Mouse (Mus musculus) ES-Bruce4 (cell line): ENCODE results near the gene Fam243. TPM values are rescaled to one million over a fixed set of nuclear protein-coding genes. Genes with fewer than 3 reads are reported as not detected.
A peak's percentile ranks its signal among the peaks of the same experiment; 100 is the strongest.

Source experiments
- H3K27ac ChIP-seq: 2 replicates; pipeline ENCODE4 v1.5.1; 2012; ENCODE audit warnings: low read length, inconsistent platforms; ENCODE audit not compliant: insufficient read depth
- H3K27me3 ChIP-seq: 2 replicates; pipeline ENCODE4 v1.6.1; 2012; ENCODE audit warnings: mild to moderate bottlenecking, low read length, inconsistent platforms; ENCODE audit not compliant: control insufficient read depth, poor library complexity, insufficient read depth, severe bottlenecking
- H3K36me3 ChIP-seq: 2 replicates; pipeline ENCODE4 v1.6.1; 2012; ENCODE audit warnings: inconsistent platforms, mild to moderate bottlenecking, low read length, moderate library complexity; ENCODE audit not compliant: control insufficient read depth, poor library complexity, insufficient read depth, severe bottlenecking
- H3K4me1 ChIP-seq: one replicate; pipeline ENCODE4 v1.8.1; 2011; ENCODE audit warnings: low read length; ENCODE audit not compliant: control insufficient read depth, insufficient read depth
- H3K4me3 ChIP-seq: 2 replicates; pipeline ENCODE4 v1.5.1; 2011; ENCODE audit warnings: low read depth, mild to moderate bottlenecking, low read length
- H3K9ac ChIP-seq: 2 replicates; pipeline ENCODE4 v1.6.1; 2012; ENCODE audit warnings: low read depth, mild to moderate bottlenecking, inconsistent platforms; ENCODE audit not compliant: poor library complexity, severe bottlenecking
- H3K9me3 ChIP-seq: replicated peaks from 2 replicates; pipeline ENCODE4 v1.6.1; 2012; ENCODE audit warnings: mild to moderate bottlenecking, low read length, inconsistent platforms; ENCODE audit not compliant: control insufficient read depth, poor library complexity, insufficient read depth, severe bottlenecking
- CTCF ChIP-seq: IDR thresholded peaks from one replicate; pipeline ENCODE4 v1.8.1; 2011; ENCODE audit warnings: low read depth, low read length
- EP300 ChIP-seq: IDR thresholded peaks from 2 replicates; pipeline ENCODE4 v1.6.1; 2011; ENCODE audit warnings: low read depth, low read length; ENCODE audit not compliant: insufficient read depth
- POLR2A ChIP-seq: IDR thresholded peaks from one replicate; pipeline ENCODE4 v1.8.1; 2011; ENCODE audit warnings: low read length; ENCODE audit not compliant: insufficient read depth
- polyA plus RNA-seq: library from polyadenylated mRNA; stranded (reverse); fragments of >200 nt; gene quantifications from 2 replicates; pipeline ENCODE4 v1.2.4, GENCODE M21; 2011; ENCODE audit warnings: low read depth; ENCODE audit not compliant: missing spikeins, insufficient read depth, insufficient read length

Fam243 gene
- polyA plus RNA-seq, 1 experiment = not detected

DNA sequence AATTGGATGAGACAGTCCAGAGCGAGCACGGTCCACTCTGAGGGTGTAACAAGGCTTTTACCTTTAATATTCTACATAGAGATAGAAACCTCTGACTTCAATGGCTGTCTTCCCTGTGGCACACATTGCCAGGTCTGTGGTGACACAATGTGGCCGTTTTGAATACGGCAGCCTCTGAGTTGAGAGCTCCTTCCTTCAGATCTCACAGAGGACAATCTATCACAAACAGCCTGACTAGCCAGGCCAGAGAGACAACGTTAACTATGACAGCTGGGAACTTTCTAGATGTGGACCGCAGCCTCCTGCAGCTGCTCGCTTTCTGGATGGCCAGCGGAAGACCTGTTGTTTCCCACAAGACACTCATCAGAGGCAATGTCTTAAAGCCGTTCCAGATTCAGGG is 32.5 kb downstream of the Fam243 start:
- H3K27me3 ChIP-seq = no peaks in the 10 kb centered on the region
- H3K9ac ChIP-seq = no peak overlapping the region
- H3K4me3 ChIP-seq = no peak overlapping the region
- H3K36me3 ChIP-seq = no peaks in the 10 kb centered on the region
- no peaks in the 10 kb centered on the region for H3K4me1 ChIP-seq
- TF ChIP-seq POLR2A (no peak), CTCF (no peak)
- H3K27ac ChIP-seq = no peak overlapping the region
- H3K9me3 ChIP-seq = peaks cover 5% of the 10 kb centered on the region

DNA sequence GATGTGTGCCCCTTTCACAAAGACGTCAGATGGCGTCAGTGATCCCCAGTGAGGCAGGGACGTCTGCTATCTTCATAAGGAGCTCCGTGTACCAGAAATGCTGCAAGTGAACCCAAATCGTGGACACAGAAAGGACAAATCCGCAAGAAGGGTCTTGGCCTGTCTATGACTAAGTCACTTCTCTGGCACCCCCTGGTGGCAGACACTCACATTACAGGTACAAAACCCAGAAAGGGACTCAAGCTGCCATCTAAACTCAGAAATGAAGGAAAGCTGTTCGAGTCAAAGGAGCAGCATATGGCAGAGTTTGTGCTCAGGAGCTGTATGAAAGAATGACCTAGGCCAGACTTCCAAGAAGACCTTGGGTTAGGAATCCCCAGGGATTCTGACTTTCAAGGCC is 34.6 kb downstream of the Fam243 start:
- Histone ChIP-seq H3K36me3 (no peaks in the 10 kb centered on the region), H3K4me1 (no peaks in the 10 kb centered on the region), H3K27ac (no peak overlapping the region), H3K4me3 (no peak overlapping the region), H3K27me3 (no peaks in the 10 kb centered on the region), H3K9me3 (peaks cover 5% of the 10 kb centered on the region), H3K9ac (no peak overlapping the region)
- TF ChIP-seq CTCF = peak; percentile 49
- TF ChIP-seq EP300 = no peak
- no peak for TF ChIP-seq POLR2A

DNA sequence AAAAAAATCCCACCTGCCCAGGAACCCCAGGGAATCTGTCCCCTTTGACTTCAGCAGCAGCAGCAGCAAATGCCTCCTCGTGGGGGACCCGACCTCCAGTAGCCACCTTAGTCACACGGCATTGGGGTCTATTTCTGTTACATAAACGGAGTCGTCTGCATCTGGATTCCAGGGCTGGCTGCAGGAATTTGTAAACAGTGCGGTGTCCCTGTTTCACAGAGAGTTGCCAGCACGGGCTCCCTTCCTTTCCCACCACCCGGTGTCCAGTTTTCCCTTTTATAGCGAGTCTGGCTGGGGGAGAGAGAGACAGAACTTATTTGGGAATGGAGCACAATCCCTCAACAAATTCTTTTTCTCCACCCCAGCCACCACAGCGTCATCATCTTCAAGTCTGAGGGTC is 36.2 kb downstream of the Fam243 start:
- Histone ChIP-seq H3K9me3 (peaks cover 5% of the 10 kb centered on the region), H3K27ac (no peak overlapping the region), H3K4me1 (no peaks in the 10 kb centered on the region), H3K36me3 (no peaks in the 10 kb centered on the region), H3K27me3 (no peaks in the 10 kb centered on the region), H3K4me3 (no peak overlapping the region), H3K9ac (no peak overlapping the region)
- TF ChIP-seq EP300 (no peak), CTCF (no peak)

DNA sequence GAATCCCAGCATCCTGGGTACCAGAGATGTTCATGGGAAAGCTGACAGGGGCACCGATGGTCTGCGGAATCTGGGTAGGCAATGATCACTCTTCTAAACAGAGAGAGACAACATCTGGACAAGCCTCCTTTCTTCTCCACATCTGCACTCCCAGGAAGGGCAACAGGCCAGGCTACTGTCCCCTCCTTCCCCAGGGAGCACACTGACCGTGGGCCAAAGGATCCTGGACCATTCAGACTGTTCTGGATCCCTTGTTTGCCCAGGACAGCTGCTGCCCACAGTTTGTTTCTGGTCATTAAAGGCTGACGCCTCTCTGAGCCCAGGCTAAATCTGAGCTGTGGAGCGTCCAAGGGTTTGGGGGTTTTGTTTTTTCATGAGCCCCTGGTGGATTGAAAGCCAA is 38.6 kb downstream of the Fam243 start:
- H3K4me1 ChIP-seq = no peaks in the 10 kb centered on the region
- no peak overlapping the region for H3K4me3 ChIP-seq
- no peak overlapping the region for H3K9ac ChIP-seq
- H3K9me3 ChIP-seq = no peaks in the 10 kb centered on the region
- no peak overlapping the region for H3K27ac ChIP-seq
- H3K36me3 ChIP-seq = no peaks in the 10 kb centered on the region
- TF ChIP-seq EP300 (no peak), CTCF (no peak), POLR2A (no peak)
- H3K27me3 ChIP-seq = no peaks in the 10 kb centered on the region

DNA sequence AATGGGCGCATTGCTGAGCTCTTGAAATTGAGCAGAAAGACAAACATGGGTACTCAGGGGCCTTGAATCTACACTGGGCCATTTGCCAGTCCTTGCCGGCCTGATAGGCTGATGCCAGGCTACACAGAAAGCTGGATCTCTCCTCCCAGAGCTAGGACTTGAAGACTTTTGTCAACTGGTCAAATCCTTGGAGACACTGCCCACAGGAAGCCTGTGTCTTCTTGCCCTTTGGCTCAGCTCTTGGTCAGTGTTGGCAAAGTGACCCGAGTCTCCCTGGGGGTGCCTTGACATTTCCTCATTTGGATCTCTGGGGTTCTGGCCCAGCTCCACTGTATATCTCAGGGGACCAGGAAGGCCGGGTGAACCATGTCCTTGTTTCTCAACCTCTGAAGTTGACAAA is 45.7 kb downstream of the Fam243 start:
- H3K27ac ChIP-seq = no peak overlapping the region
- no peaks in the 10 kb centered on the region; the same call in 1 of the 2 replicates for H3K9me3 ChIP-seq
- H3K36me3 ChIP-seq = no peaks in the 10 kb centered on the region
- H3K27me3 ChIP-seq = no peaks in the 10 kb centered on the region
- H3K4me3 ChIP-seq = no peak overlapping the region
- no peak overlapping the region for H3K9ac ChIP-seq
- H3K4me1 ChIP-seq = no peaks in the 10 kb centered on the region
- TF ChIP-seq POLR2A (no peak), EP300 (no peak), CTCF (no peak)

DNA sequence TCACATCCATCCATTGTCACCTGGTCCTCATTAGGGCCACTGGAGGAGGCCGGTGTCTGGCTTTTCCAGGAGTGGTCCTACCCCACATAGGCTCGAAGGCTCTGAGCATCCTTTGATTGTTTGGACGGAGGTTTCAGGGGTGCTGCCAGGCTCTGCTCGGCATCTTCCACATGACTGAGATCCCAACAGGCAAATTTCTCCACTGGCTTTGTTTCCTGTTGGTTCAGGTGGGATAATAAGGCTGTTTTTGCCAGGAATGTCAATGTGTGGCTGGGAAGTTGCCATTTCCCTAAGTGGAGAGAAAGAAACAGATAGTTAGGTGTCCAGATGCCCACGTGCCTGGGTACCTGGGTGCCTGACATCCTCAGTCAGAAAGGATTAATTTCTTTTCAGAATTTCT is 46.7 kb downstream of the Fam243 start:
- TF ChIP-seq EP300 (no peak), CTCF (no peak), POLR2A (no peak)
- H3K9me3 ChIP-seq = no peaks in the 10 kb centered on the region; the same call in 1 of the 2 replicates
- no peaks in the 10 kb centered on the region for H3K27me3 ChIP-seq
- H3K36me3 ChIP-seq = no peaks in the 10 kb centered on the region
- H3K4me3 ChIP-seq = no peak overlapping the region
- no peak overlapping the region for H3K27ac ChIP-seq
- H3K4me1 ChIP-seq = no peaks in the 10 kb centered on the region
- no peak overlapping the region for H3K9ac ChIP-seq

Other genes with a start within 250 kb of the Fam243 start
- not detected in 2 replicates for gene Kcne2, start 29.1 kb downstream of the Fam243 start, polyA plus RNA-seq
- gene Smim11, start 20.2 kb downstream of the Fam243 start, polyA plus RNA-seq = 28.7 and 37.2 TPM in 2 replicates
- not detected in 2 replicates for gene Kcne1, start 38.0 kb upstream of the Fam243 start, polyA plus RNA-seq
- 37.2 and 42.8 TPM in 2 replicates for gene Rcan1, start 149.4 kb upstream of the Fam243 start, polyA plus RNA-seq
- 5.5 and 6.8 TPM in 2 replicates for gene Clic6, start 164.3 kb upstream of the Fam243 start, polyA plus RNA-seq